In genomic region chr5:30909863-30910262, GRCm38 (mm10) we compare ENCODE assay signal across 14 mouse cellular contexts. TPM values are rescaled to one million over a fixed set of nuclear protein-coding genes. Genes with fewer than 3 reads are reported as not detected.
DNase-seq lines count a peak whose midpoint lies in the region; ATAC-seq and TF ChIP-seq lines count a peak whose summit lies in the region.
"Had no signal": no experiment of that assay in that cellular context is flagged by ENCODE, and none has a peak within 500 bp of the region (broad histone marks: within the 10 kb centered on the region; RNA-seq: fewer than 3 reads in every experiment).

No protein-coding gene starts in this region.

- TF ChIP-seq CTCF in lung, embryonic 14.5 days (IDR thresholded peaks at IDR 0.05; ENCODE audit: low read depth) = no peak

- WGBS in heart, embryonic 11.5 days (ENCODE audit: insufficient replicate concordance) = 79% methylated on average over 7 of the region's 7 CpGs
- WGBS in lung, embryonic 14.5 days = 75% methylated on average over 7 of the region's 7 CpGs
- 81% methylated on average over 7 of the region's 7 CpGs for WGBS in limb, embryonic 12.5 days
- 80% methylated on average over 7 of the region's 7 CpGs for WGBS in stomach, embryonic 16.5 days

- peaks cover 59% of the 10 kb centered on the region for H3K4me1 ChIP-seq in heart, embryonic 11.5 days (ENCODE audit: control insufficient read depth, insufficient read depth, low read length)
- peaks cover 33% of the 10 kb centered on the region for H3K4me1 ChIP-seq in lung, embryonic 14.5 days (ENCODE audit: insufficient read depth)
- H3K4me1 ChIP-seq in limb, embryonic 12.5 days (replicated peaks) = peaks cover 80% of the 10 kb centered on the region
- H3K4me1 ChIP-seq in stomach, embryonic 16.5 days (ENCODE audit: control insufficient read depth, insufficient read depth, low read length) = peaks cover 46% of the 10 kb centered on the region

- DNase-seq in heart, postnatal 10 days = no peak
- no peak for DNase-seq in lung, embryonic 14.5 days
- DNase-seq in lung, postnatal 14 days = no peak
- no peak for DNase-seq in urinary bladder, postnatal 4 days (ENCODE audit: low spot score in 2 of 2)
- DNase-seq: layer of hippocampus, postnatal 36 days; right cerebral cortex, postnatal 14 days had no signal

- H3K36me3 ChIP-seq in heart, embryonic 11.5 days (ENCODE audit: control insufficient read depth, insufficient read depth, low read length) = peaks cover 7% of the 10 kb centered on the region; the same call in 1 of the 2 replicates
- H3K36me3 ChIP-seq in lung, embryonic 14.5 days (ENCODE audit: insufficient read depth) = peaks cover 14% of the 10 kb centered on the region
- peaks cover 14% of the 10 kb centered on the region for H3K36me3 ChIP-seq in limb, embryonic 12.5 days
- H3K36me3 ChIP-seq in stomach, embryonic 16.5 days (ENCODE audit: control insufficient read depth, insufficient read depth, low read length) = no peaks in the 10 kb centered on the region

- ATAC-seq in heart, embryonic 11.5 days (replicated peaks; ENCODE audit: insufficient number of reproducible peaks, low FRiP score, low TSS enrichment) = no peak
- no peak for ATAC-seq in lung, embryonic 14.5 days (ENCODE audit: insufficient read depth)
- no peak for ATAC-seq in limb, embryonic 12.5 days (ENCODE audit: insufficient number of reproducible peaks, insufficient read depth, low FRiP score, low TSS enrichment, low read depth)
- ATAC-seq in stomach, embryonic 16.5 days (ENCODE audit: insufficient read depth, low FRiP score) = no peak
- no peak for ATAC-seq in frontal cortex, adult (ENCODE audit: low TSS enrichment)
- ATAC-seq: forebrain, embryonic 13.5 days; inflammation-experienced regulatory T-cells, adult 6 months; midbrain, embryonic 16.5 days had no signal

- H3K9ac ChIP-seq in heart, embryonic 11.5 days (ENCODE audit: low read depth, low read length) = no peak overlapping the region
- no peak overlapping the region for H3K9ac ChIP-seq in lung, embryonic 14.5 days
- H3K9ac ChIP-seq in limb, embryonic 12.5 days (replicated peaks) = no peak overlapping the region
- H3K9ac ChIP-seq in stomach, embryonic 16.5 days (ENCODE audit: low read length) = no peak overlapping the region
- H3K9ac ChIP-seq: forebrain, embryonic 13.5 days; neural tube, embryonic 15.5 days had no signal

- peak overlapping the region; percentile 94; the same call in 1 of the 2 replicates for H3K27ac ChIP-seq in heart, embryonic 11.5 days (ENCODE audit: low read depth, low read length)
- H3K27ac ChIP-seq in lung, embryonic 14.5 days (ENCODE audit: low read depth) = peak overlapping the region; percentile 98; the same call in 1 of the 2 replicates
- H3K27ac ChIP-seq in limb, embryonic 12.5 days = peak overlapping the region; percentile 98
- peak overlapping the region; percentile 98 for H3K27ac ChIP-seq in stomach, embryonic 16.5 days (ENCODE audit: low read length)
- H3K27ac ChIP-seq: forebrain, embryonic 13.5 days had no signal

- no peaks in the 10 kb centered on the region for H3K9me3 ChIP-seq in heart, embryonic 11.5 days (replicated peaks; ENCODE audit: control insufficient read depth, low read length)
- no peaks in the 10 kb centered on the region for H3K9me3 ChIP-seq in lung, embryonic 14.5 days (ENCODE audit: low read depth, low read length)
- H3K9me3 ChIP-seq in limb, embryonic 12.5 days = no peaks in the 10 kb centered on the region
- H3K9me3 ChIP-seq in stomach, embryonic 16.5 days (replicated peaks; ENCODE audit: control insufficient read depth, low read length) = no peaks in the 10 kb centered on the region
- H3K9me3 ChIP-seq: forebrain, embryonic 13.5 days; neural tube, embryonic 15.5 days had no signal

- H3K27me3 ChIP-seq in heart, embryonic 11.5 days (ENCODE audit: control insufficient read depth, insufficient read depth, low read length) = no peaks in the 10 kb centered on the region
- H3K27me3 ChIP-seq in lung, embryonic 14.5 days (ENCODE audit: insufficient read depth, low read length) = no peaks in the 10 kb centered on the region
- H3K27me3 ChIP-seq in limb, embryonic 12.5 days = no peaks in the 10 kb centered on the region
- no peaks in the 10 kb centered on the region for H3K27me3 ChIP-seq in stomach, embryonic 16.5 days (ENCODE audit: control insufficient read depth, insufficient read depth, low read length)
- H3K27me3 ChIP-seq: forebrain, embryonic 13.5 days; neural tube, embryonic 15.5 days had no signal

- intact Hi-C loops in heart, postnatal 10 days (cut with DNase I) = no loop called here

- no peak overlapping the region for H3K4me2 ChIP-seq in heart, embryonic 11.5 days
- H3K4me2 ChIP-seq in lung, embryonic 14.5 days = no peak overlapping the region
- no peak overlapping the region for H3K4me2 ChIP-seq in limb, embryonic 12.5 days
- H3K4me2 ChIP-seq in stomach, embryonic 16.5 days (ENCODE audit: low read depth, low read length) = no peak overlapping the region
- H3K4me2 ChIP-seq: forebrain, embryonic 13.5 days; neural tube, embryonic 15.5 days had no signal

- no peak overlapping the region for H3K4me3 ChIP-seq in heart, embryonic 11.5 days (ENCODE audit: low read depth, low read length)
- H3K4me3 ChIP-seq in lung, embryonic 14.5 days (ENCODE audit: low read depth, low read length) = no peak overlapping the region
- no peak overlapping the region for H3K4me3 ChIP-seq in limb, embryonic 12.5 days (replicated peaks)
- H3K4me3 ChIP-seq in stomach, embryonic 16.5 days (replicated peaks; ENCODE audit: low read length) = no peak overlapping the region
- H3K4me3 ChIP-seq: forebrain, embryonic 13.5 days; neural tube, embryonic 15.5 days had no signal

RNA-seq across cellular contexts. Expression of gene Ost4, which starts 2.3 kb away (rescaled TPM):
- 445 and 470 TPM in 2 replicates for polyA plus RNA-seq in heart, embryonic 11.5 days (2014; fragmentation: Nextera tagmentation; extraction: Ambion mirVana)
- 100 to 1,000 TPM; 162 to 178 TPM for total RNA-seq in heart, postnatal 10 days (2021)
- polyA plus RNA-seq in lung, embryonic 14.5 days (2014; fragmentation: Nextera tagmentation; extraction: Ambion mirVana) = 472 and 477 TPM in 2 replicates
- 351 and 355 TPM in 2 replicates for polyA plus RNA-seq in limb, embryonic 12.5 days (2016; fragmentation: Nextera tagmentation; extraction: Ambion mirVana)
- polyA plus RNA-seq in stomach, embryonic 16.5 days (2015; fragmentation: Nextera tagmentation; extraction: Ambion mirVana) = 434 and 465 TPM in 2 replicates

RNA-seq across cellular contexts. Expression of gene Emilin1, which starts 3.3 kb away (rescaled TPM):
- polyA plus RNA-seq in heart, embryonic 11.5 days (2014; fragmentation: Nextera tagmentation; extraction: Ambion mirVana) = 90.5 and 123 TPM in 2 replicates
- 10 to 100 TPM; 68.4 to 76.3 TPM for total RNA-seq in heart, postnatal 10 days (2021)
- 162 and 185 TPM in 2 replicates for polyA plus RNA-seq in lung, embryonic 14.5 days (2014; fragmentation: Nextera tagmentation; extraction: Ambion mirVana)
- 221 and 225 TPM in 2 replicates for polyA plus RNA-seq in limb, embryonic 12.5 days (2016; fragmentation: Nextera tagmentation; extraction: Ambion mirVana)
- polyA plus RNA-seq in stomach, embryonic 16.5 days (2015; fragmentation: Nextera tagmentation; extraction: Ambion mirVana) = 245 and 257 TPM in 2 replicates

RNA-seq across cellular contexts. Expression of gene Khk, which starts 11.4 kb away (rescaled TPM):
- 10.1 and 11.3 TPM in 2 replicates for polyA plus RNA-seq in heart, embryonic 11.5 days (2014; fragmentation: Nextera tagmentation; extraction: Ambion mirVana)
- total RNA-seq in heart, postnatal 10 days (2021) = 10 to 100 TPM in 1 of 2 experiments, 1 to 10 TPM in 1; 9.5 to 12.7 TPM
- polyA plus RNA-seq in lung, embryonic 14.5 days (2014; fragmentation: Nextera tagmentation; extraction: Ambion mirVana) = 13.0 and 15.0 TPM in 2 replicates
- polyA plus RNA-seq in limb, embryonic 12.5 days (2016; fragmentation: Nextera tagmentation; extraction: Ambion mirVana) = 11.7 and 14.6 TPM in 2 replicates
- 28.8 and 31.8 TPM in 2 replicates for polyA plus RNA-seq in stomach, embryonic 16.5 days (2015; fragmentation: Nextera tagmentation; extraction: Ambion mirVana)

RNA-seq across cellular contexts. Expression of gene Agbl5, which starts 21.4 kb away (rescaled TPM):
- 12.9 and 14.5 TPM in 2 replicates for polyA plus RNA-seq in heart, embryonic 11.5 days (2014; fragmentation: Nextera tagmentation; extraction: Ambion mirVana)
- 1 to 10 TPM; 9.4 to 9.7 TPM for total RNA-seq in heart, postnatal 10 days (2021)
- polyA plus RNA-seq in lung, embryonic 14.5 days (2014; fragmentation: Nextera tagmentation; extraction: Ambion mirVana) = 25.2 and 26.0 TPM in 2 replicates
- polyA plus RNA-seq in limb, embryonic 12.5 days (2016; fragmentation: Nextera tagmentation; extraction: Ambion mirVana) = 35.8 and 42.0 TPM in 2 replicates
- polyA plus RNA-seq in stomach, embryonic 16.5 days (2015; fragmentation: Nextera tagmentation; extraction: Ambion mirVana) = 16.7 and 18.4 TPM in 2 replicates

RNA-seq across cellular contexts. Expression of gene Cgref1, which starts 35.5 kb away (rescaled TPM):
- polyA plus RNA-seq in heart, embryonic 11.5 days (2014; fragmentation: Nextera tagmentation; extraction: Ambion mirVana) = 4.4 and 5.4 TPM in 2 replicates
- under 1 TPM; 0.60 to 0.64 TPM for total RNA-seq in heart, postnatal 10 days (2021)
- 2.3 and 2.6 TPM in 2 replicates for polyA plus RNA-seq in lung, embryonic 14.5 days (2014; fragmentation: Nextera tagmentation; extraction: Ambion mirVana)
- 4.1 and 4.4 TPM in 2 replicates for polyA plus RNA-seq in limb, embryonic 12.5 days (2016; fragmentation: Nextera tagmentation; extraction: Ambion mirVana)
- polyA plus RNA-seq in stomach, embryonic 16.5 days (2015; fragmentation: Nextera tagmentation; extraction: Ambion mirVana) = 12.3 and 14.3 TPM in 2 replicates
- polyA plus RNA-seq: inflammation-experienced regulatory T-cells, adult 6 months had no signal
